Mouse (Mus musculus) liver, postnatal 0 days (tissue): Measurements from ENCODE around the gene A130010J15Rik. TPM values are rescaled to one million over a fixed set of nuclear protein-coding genes. Genes with fewer than 3 reads are reported as not detected.

ENCODE experiments used
- ATAC-seq: fragments of 200-750 bp; cut with Nextera tagmentation; 2 replicates; pipeline ENCODE4 v1.8.0; 2017; ENCODE audit warnings: mild to moderate bottlenecking, moderate library complexity
- DNase-seq: peaks from one replicate; pipeline ENCODE4 v3.0.0-alpha.2; 2016
- H3K27ac ChIP-seq: fragments of 300-500 bp; sonication (generic); 2 replicates; pipeline ENCODE4 v1.5.1; 2014; ENCODE audit warnings: antibody characterized with exemption, moderate library complexity, mild to moderate bottlenecking, low read depth
- H3K27me3 ChIP-seq: fragments of 300-500 bp; sonication (generic); 2 replicates; pipeline ENCODE4 v1.6.1; 2014; ENCODE audit warnings: low read length, control low read depth, mixed read lengths; ENCODE audit not compliant: insufficient read depth
- H3K36me3 ChIP-seq: fragments of 300-500 bp; sonication (generic); replicated peaks from 2 replicates; pipeline ENCODE4 v1.6.1; 2014; ENCODE audit warnings: mild to moderate bottlenecking, control low read depth, low read length, moderate library complexity, mixed read lengths; ENCODE audit not compliant: insufficient read depth
- H3K4me1 ChIP-seq: fragments of 300-500 bp; sonication (generic); 2 replicates; pipeline ENCODE4 v1.6.1; 2014; ENCODE audit warnings: antibody characterized with exemption, mild to moderate bottlenecking, control low read depth; ENCODE audit not compliant: insufficient read depth
- H3K4me2 ChIP-seq: fragments of 300-500 bp; sonication (generic); 2 replicates; pipeline ENCODE4 v1.6.1; 2014; ENCODE audit warnings: low read depth, mild to moderate bottlenecking, low read length, moderate library complexity, mixed read lengths
- H3K4me3 ChIP-seq: fragments of 300-500 bp; sonication (generic); 2 replicates; pipeline ENCODE4 v1.5.1; 2014; ENCODE audit warnings: low read depth, low read length
- H3K9ac ChIP-seq: fragments of 300-500 bp; sonication (generic); replicated peaks from 2 replicates; pipeline ENCODE4 v1.6.1; 2014; ENCODE audit warnings: mild to moderate bottlenecking, moderate library complexity
- H3K9me3 ChIP-seq: fragments of 300-500 bp; sonication (generic); 2 replicates; pipeline ENCODE4 v1.6.1; 2016; ENCODE audit warnings: mild to moderate bottlenecking, control low read depth, low read length, mixed read lengths
- CTCF ChIP-seq: sonication (generic); IDR thresholded peaks from 2 replicates; pipeline ENCODE4 v1.5.1; 2016; ENCODE audit warnings: antibody characterized with exemption, low read depth
- EP300 ChIP-seq: IDR thresholded peaks from 2 replicates; pipeline ENCODE4 v1.6.1; 2016; ENCODE audit warnings: antibody characterized with exemption, low read depth, mild to moderate bottlenecking
- whole genome bisulfite sequencing: fragments of 180-500 bp; shearing (Covaris S2); extraction: QIAGEN DNeasy Blood & Tissue Kit; methylation state at CpG from one replicate; pipeline ENCODE4 v1.1.7; 2014; ENCODE audit not compliant: insufficient replicate concordance; 5-methylcytosine and 5-hydroxymethylcytosine counted together
- polyA plus RNA-seq: library from polyadenylated mRNA; unstranded; fragments of >200 nt; fragmentation: Nextera tagmentation; extraction: Ambion mirVana; gene quantifications from 2 replicates; pipeline ENCODE4 v1.2.1, GENCODE M21; 2015

The A130010J15Rik gene
- polyA plus RNA-seq, 1 experiment from 2014 or later = 6.2 TPM

GRCm38 (mm10) chr1:193159163-193159562 lies 8.7 kb upstream of the A130010J15Rik start:
- TF ChIP-seq EP300 (no peak), CTCF (no peak)
- Histone ChIP-seq H3K4me2 (no peak overlapping the region), H3K36me3 (0 out of 2 replicates have a peak, but pooled peaks cover 2% of the 10 kb centered on the region), H3K4me3 (no peak overlapping the region), H3K4me1 (peaks cover 35% of the 10 kb centered on the region), H3K9me3 (no peaks in the 10 kb centered on the region), H3K9ac (no peak overlapping the region), H3K27ac (no peak overlapping the region; the same call in 1 of the 2 replicates), H3K27me3 (no peaks in the 10 kb centered on the region)
- DNase-seq (no peak), ATAC-seq (no peak)
- 32% methylated on average over 3 of the region's 3 CpGs for WGBS

GRCm38 (mm10) chr1:193159613-193160012 lies 8.2 kb upstream of the A130010J15Rik start:
- no peak for DNase-seq
- H3K9ac ChIP-seq = no peak overlapping the region

GRCm38 (mm10) chr1:193160317-193161032 lies 7.4 kb upstream of the A130010J15Rik start:
- no peak overlapping the region for H3K9ac ChIP-seq
- H3K27ac ChIP-seq = no peak overlapping the region
- WGBS = 13% methylated on average over 18 of the region's 18 CpGs

More at GRCm38 (mm10) chr1:193159613-193160012, 8.2 kb upstream of the A130010J15Rik start:
- no peak for ATAC-seq
- Histone ChIP-seq H3K4me3 (no peak overlapping the region; the same call in 1 of the 2 replicates), H3K27ac (peak overlapping the region; percentile 12; the same call in 1 of the 2 replicates), H3K9me3 (no peaks in the 10 kb centered on the region), H3K36me3 (0 out of 2 replicates have a peak, but pooled peaks cover 2% of the 10 kb centered on the region), H3K4me2 (peak overlapping the region; percentile 59), H3K27me3 (no peaks in the 10 kb centered on the region), H3K4me1 (peaks cover 35% of the 10 kb centered on the region)
- 39% methylated on average over 1 of the region's 1 CpGs for WGBS
- TF ChIP-seq CTCF = no peak
- TF ChIP-seq EP300 = no peak

GRCm38 (mm10) chr1:193169228-193169627 lies 1.4 kb downstream of the A130010J15Rik start:
- peaks cover 2% of the 10 kb centered on the region for H3K36me3 ChIP-seq
- TF ChIP-seq CTCF = no peak
- H3K4me2 ChIP-seq = no peak overlapping the region
- no peaks in the 10 kb centered on the region for H3K27me3 ChIP-seq
- no peak overlapping the region for H3K27ac ChIP-seq
- H3K9me3 ChIP-seq = no peaks in the 10 kb centered on the region
- ATAC-seq (no peak), DNase-seq (no peak)
- H3K4me3 ChIP-seq = no peak overlapping the region
- H3K9ac ChIP-seq = no peak overlapping the region
- WGBS = 86% methylated on average over 7 of the region's 7 CpGs
- H3K4me1 ChIP-seq = peaks cover 15% of the 10 kb centered on the region

More at GRCm38 (mm10) chr1:193160317-193161032, 7.4 kb upstream of the A130010J15Rik start:
- H3K4me3 ChIP-seq = peak overlapping the region; percentile 7; the same call in 1 of the 2 replicates
- H3K4me2 ChIP-seq = peak overlapping the region; percentile 59
- H3K4me1 ChIP-seq = peaks cover 31% of the 10 kb centered on the region
- no peak for TF ChIP-seq EP300
- TF ChIP-seq CTCF = no peak
- H3K27me3 ChIP-seq = no peaks in the 10 kb centered on the region
- DNase-seq (peak; percentile 80), ATAC-seq (peak; percentile 43)
- H3K9me3 ChIP-seq = no peaks in the 10 kb centered on the region
- H3K36me3 ChIP-seq = 0 out of 2 replicates have a peak, but pooled peaks cover 2% of the 10 kb centered on the region

- WGBS = 75% methylated on average over 2 of the region's 2 CpGs
- DNase-seq (no peak), ATAC-seq (no peak)
- H3K9ac ChIP-seq = no peak overlapping the region
- no peak overlapping the region for H3K4me2 ChIP-seq
- no peak overlapping the region for H3K27ac ChIP-seq
- H3K4me1 ChIP-seq = peaks cover 21% of the 10 kb centered on the region
- TF ChIP-seq EP300 (no peak), CTCF (no peak)
- H3K4me3 ChIP-seq = no peak overlapping the region
- no peaks in the 10 kb centered on the region for H3K27me3 ChIP-seq
- peaks cover 2% of the 10 kb centered on the region for H3K36me3 ChIP-seq
- H3K9me3 ChIP-seq = no peaks in the 10 kb centered on the region
These were observed 2.0 kb downstream of the A130010J15Rik start for GRCm38 (mm10) chr1:193169856-193170255.

- peak; percentile 97 for DNase-seq
- Histone ChIP-seq H3K9me3 (no peaks in the 10 kb centered on the region), H3K4me1 (peaks cover 28% of the 10 kb centered on the region), H3K27ac (peak overlapping the region; percentile 87), H3K27me3 (no peaks in the 10 kb centered on the region), H3K4me2 (peak overlapping the region; percentile 87), H3K9ac (peak overlapping the region; percentile 80), H3K36me3 (no peaks in the 10 kb centered on the region), H3K4me3 (peak overlapping the region; percentile 77)
- peak; percentile 98 for ATAC-seq
- 2% methylated on average over 48 of the region's 48 CpGs for WGBS
- TF ChIP-seq EP300 (no peak), CTCF (peak; percentile 28; the same call in 1 of the 2 replicates)
These were observed 5.4 kb downstream of the A130010J15Rik start for GRCm38 (mm10) chr1:193172991-193173809.
